Mouse (Mus musculus): ENCODE measurements around the gene Myh14. TPM values are rescaled to one million over a fixed set of nuclear protein-coding genes. Genes with fewer than 3 reads are reported as not detected.
A peak's percentile ranks its signal among the peaks of the same experiment; 100 is the strongest.

The Myh14 gene
- polyA plus RNA-seq, 2 experiments from 2014 or later = not detected

DNA sequence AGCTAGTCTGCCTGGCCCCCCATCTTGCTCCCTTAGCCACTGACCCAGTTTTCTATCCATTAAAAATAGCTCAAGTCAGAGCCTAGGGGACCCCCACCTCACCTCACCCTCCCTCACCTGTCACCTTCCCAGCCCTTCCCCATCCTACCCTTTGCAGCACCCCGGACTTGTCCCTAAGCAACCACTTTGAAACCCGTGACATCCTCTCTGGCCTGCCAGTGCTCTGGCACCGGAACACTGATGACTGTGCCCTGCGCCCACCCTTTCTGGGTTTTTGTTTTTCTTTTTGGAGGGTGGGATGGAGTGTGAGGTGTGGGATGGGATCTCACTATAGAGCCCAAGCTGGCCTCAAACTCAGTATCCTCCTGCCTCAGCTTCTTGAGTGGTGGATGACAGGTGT is 73.0 kb downstream of the Myh14 start:
- no peak for ATAC-seq

DNA sequence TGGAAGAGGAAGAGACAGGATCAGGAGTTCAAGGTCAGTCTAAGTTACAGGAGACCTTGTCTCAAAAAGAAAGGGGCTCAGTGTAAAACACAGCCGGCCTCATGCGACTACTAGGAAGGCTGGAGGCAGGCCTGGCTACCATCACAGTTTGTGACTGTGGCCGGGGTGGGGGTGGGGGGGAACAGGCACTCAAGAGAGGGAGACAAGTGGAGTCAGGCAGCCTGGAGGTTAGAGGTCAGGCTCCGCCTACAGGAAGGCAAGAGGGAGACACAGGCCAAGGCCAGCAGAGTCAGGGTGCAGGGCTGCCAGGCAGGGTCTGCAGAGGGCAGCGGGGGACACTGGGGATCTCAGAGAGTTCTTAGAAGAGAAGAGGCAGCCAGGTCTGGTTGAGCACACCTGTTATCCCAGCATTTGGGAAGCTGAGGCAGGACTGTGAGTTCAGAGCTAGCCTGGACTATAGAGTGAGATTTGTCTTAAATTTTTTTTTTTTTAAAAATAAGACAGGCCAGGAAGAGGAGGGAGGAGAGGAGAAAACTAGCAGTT is 73.6 kb downstream of the Myh14 start:
- ATAC-seq = no peak

DNA sequence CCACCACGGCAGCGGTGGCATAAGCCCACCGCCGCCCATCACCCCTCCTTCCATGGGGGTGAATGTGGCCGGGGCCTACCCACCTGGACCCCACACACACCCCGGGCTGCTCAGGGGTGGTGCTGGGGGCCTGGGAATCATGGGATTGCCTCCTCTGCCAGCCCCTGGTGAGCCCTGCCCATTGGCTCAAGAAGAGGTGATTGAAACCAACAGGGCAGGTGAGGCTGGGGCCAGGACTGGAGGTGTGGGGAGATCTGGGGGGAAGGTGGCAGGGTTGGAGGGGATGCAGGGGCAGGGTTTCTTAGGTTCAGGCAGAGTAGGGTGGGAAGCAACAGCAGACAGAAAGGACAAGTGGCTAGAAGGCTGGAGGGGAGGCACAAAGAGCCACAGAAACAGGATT is 74.6 kb downstream of the Myh14 start:
- ATAC-seq = no peak

DNA sequence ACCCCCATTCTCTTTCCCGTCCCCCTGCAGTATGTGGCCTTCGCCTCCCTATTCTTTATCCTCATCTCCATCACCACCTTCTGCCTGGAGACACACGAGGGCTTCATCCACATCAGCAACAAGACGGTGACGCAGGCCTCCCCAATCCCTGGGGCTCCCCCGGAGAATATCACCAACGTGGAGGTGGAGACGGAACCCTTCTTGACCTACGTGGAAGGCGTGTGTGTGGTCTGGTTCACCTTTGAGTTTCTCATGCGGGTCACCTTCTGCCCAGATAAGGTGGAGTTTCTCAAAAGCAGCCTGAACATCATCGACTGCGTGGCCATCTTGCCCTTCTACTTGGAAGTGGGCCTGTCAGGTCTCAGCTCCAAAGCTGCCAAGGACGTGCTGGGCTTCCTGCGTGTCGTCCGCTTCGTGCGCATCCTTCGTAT is 75.5 kb downstream of the Myh14 start:
- no peak for ATAC-seq

DNA sequence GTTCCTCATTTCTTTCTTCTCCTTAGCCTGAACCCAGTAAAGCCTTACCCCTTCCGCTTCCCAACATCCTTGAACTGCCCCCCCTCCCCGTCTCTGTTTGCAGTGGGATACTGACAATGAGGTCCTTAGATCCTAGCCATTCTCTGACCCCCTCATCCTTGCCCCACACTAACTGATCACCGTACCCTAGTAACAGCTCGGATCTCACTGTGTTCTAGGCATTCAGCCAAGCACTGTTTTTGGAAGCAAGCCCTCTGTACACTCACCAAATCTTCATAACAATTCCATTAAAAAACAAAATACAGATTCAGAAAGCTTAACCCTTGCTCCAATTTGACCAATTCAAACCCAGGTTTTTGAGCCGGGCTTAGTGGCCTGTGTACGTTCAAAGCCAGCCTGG is 76.4 kb downstream of the Myh14 start:
- ATAC-seq = no peak

DNA sequence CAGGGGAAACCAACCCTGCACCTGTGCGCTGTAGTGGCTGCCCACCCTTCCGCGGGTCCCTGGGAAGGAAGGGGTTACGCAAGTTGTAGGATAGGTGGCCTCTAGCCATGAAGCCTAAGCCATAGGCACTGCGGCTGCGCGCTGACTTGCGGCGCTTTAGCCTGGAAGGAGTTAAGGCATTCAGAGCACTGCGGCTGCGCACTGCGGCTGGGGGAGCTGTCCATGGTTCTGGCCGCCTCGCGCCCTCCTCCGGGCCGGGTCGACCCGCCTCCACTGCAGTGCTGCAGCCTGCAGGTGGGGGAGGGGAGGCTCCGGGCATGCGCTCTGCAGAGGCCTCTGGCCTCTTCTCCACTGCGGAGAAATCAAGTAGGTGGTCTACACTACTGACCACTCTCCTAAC is 76.9 kb downstream of the Myh14 start:
- no peak for ATAC-seq

DNA sequence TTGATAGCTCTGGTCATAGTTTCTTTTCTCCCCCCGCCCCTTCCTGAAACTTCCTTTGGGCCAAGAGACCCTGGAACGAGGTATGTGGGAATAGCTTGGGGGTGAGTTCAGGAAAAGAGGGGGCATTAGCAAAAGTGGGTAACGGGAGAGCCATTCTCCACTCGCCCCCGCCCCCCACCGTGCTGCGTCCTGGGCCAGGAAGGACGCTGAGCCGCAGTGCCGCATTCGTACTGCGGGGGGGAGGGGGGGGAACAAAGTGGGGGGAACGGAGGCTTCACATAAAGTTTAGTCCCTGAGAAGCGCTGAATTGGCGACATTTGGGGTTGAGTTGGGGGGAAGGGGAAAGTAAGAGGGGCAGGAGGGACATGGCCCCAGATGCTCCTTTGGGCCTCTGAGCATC is 77.6 kb downstream of the Myh14 start:
- no peak for ATAC-seq

DNA sequence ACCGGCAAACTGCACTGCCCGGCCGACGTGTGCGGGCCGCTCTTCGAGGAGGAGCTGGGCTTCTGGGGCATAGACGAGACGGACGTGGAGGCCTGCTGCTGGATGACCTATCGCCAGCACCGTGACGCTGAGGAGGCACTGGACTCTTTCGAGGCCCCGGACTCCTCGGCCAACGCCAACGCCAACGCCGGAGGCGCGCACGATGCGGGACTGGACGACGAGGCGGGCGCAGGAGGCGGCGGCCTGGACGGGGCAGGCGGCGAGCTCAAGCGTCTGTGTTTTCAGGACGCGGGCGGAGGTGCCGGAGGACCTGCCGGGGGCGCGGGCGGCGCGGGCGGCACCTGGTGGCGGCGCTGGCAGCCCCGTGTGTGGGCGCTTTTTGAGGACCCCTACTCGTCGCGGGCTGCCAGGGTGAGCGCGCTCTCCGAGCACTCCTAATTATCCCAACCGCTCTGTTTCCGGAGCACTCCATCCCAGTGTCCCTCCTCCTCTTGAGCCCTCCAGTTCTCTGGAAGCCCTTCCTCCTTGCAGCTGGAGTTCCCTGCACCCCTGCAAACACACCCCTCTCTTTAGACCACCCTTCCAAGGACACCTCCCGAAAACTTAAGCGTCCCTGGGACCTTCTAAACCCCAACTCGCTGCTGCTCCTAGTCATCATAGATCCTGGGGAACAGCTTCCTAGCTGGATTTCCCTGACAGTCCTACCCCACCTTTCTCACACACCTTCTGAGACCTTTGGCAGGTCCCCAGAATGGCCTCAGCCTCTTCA is 79.1 kb downstream of the Myh14 start:
- ATAC-seq = no peak

DNA sequence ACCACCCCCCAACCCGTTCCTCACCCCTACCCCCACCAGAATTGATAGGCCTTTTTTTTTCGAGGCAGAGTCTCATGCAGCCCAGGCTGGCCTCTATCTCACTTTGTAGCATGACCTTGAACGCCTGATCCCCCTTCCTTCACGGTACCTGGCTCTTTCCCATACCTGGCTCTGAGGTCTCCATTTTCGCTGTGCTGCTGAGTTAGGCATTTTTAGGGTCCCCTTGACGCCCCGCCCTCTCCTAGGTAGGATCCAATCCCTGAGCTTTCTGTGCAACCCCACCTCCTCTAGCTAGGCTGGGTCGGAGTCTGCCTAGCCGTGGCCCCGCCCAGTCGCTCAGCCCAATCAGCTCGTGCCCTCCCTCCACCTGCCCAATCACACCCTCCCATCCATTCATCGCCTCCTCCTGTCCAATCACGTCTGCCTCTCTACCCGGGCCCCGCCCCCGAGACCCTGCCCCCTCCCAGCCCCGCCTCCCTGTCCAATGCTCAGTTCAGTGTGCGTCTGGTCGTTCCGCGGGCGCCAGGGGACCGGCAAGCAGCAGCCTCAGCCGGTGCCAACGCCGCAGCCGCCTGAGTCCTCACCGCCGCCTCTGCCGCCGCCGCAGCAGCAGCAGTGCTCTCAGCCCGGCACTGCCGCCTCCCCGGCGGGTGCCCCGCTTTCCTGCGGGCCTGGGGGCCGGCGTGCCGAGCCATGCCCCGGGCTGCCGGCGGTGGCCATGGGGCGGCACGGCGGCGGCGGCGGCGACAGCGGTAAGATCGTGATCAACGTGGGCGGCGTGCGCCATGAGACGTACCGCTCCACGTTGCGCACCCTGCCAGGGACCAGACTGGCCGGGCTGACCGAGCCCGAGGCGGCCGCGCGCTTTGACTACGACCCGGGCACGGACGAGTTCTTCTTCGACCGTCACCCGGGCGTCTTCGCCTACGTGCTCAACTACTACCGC is 80.0 kb downstream of the Myh14 start, which contains the start of gene Kcnc3:
TSS of gene Kcnc3 (plus strand) at position 263 of the 946 bp plus-strand sequence.
- ATAC-seq = peak; percentile 87

DNA sequence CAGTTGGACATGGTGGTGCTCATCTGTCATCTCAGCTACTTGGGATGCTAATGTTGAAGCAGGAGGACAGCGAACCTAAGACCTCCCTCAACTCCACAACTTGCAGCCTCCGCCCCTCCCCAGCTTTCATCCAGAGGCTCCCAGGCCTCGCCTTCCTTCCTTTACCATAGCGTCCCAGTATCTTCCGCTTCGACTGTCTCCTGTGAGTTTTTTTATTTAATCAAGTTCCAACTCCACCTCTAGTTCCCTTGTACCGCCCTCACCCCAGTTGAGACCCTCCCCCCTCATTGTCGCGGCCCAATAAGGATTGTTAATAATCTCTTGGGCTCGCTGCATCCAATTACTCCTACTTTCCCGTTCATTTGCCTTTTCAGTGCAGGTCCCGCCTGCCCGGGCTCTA is 80.7 kb downstream of the Myh14 start:
- ATAC-seq = no peak

DNA sequence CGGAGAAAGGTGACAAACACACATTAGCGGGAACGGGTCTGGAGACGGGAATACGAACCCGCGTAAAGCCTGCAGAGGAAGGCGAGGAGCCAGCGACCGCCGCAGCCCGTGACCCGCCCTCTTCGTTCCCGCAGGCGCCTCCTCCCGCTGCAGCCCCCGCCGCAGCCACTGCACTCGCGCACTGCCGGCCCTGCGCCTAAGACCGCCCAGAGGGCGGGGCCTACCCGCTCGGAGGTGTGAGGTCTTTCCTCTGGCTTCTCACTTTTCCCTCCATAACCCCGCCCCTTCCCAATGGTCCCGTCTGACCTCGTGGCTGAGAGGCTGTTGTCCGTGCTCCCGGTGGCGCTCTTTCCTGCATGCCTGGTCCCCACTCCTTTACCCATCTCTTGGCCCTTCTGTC is 81.5 kb downstream of the Myh14 start:
- ATAC-seq = peak; percentile 25

DNA sequence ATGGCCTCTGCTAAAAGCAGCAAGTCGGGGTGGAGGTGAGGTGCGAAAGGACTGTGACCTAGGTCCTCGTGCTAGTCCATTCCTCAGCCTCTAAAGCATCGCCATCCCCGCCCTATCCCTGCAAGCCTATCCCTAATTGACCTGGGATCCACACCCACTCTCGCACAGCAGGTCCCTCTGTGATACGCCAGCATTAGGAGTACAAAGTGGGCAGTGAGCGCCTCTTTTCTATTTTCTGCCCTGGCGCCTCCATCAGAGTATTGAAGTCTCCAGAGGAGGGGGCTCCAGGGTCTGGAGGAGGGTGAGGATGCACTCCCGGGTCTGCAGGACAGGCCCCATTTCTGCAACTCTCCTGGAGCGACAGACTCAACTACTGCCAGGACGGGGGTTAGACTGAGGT is 82.3 kb downstream of the Myh14 start:
- no peak for ATAC-seq

DNA sequence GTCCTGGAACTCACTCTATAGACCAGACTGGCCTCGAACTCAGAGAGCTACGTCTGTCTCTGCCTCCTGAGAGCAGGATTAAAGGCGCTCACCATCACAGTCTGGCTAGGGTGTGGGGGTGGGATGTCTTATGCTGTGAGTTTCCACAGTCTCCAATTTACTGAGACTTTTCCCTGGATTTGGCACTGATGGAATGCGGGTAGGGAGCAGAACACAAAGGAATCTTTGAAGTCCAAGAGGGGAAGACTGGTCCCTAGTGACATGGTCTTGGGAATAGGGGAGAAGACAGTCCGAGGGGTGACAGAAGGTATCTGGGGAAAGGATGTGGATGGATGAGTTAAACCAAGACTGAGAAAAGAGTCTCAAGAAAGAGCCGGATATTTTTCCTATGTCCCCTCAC is 83.0 kb downstream of the Myh14 start:
- no peak for ATAC-seq

DNA sequence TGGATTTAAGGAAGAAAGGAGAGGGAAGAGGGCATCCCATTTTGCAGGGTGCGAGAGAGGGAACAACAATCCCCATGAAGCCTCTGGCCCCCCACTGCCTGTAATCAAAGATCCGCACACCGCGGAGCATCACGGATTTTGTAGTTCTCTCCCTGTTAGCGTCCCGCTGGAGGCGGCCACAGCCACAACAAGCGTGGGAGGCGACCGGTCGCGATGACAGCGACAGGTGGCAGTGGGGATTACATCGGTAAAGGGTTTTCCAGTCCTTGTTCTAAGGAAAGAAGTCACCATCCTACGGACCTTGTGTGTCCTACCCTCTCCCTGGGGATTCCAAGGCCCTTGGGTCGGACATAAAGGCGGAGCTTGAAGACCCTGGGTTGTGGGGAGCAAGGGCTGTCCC is 83.7 kb downstream of the Myh14 start:
- ATAC-seq = no peak

DNA sequence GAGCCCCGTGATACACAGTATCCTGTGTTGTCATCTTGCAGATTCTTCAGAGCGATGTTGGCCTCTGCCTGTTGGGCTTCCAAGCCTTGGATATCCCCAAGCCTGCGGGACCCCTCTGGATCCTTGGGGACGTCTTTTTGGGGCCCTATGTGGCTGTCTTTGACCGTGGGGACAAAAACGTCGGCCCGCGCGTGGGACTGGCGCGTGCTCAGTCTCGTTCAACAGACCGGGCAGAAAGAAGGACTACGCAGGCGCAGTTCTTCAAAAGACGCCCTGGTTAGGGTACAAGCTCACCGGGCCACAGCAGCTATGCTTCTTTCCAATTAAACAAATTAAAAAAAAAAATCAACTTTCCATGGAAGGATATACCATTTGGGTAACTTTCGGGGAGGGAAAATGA is 84.1 kb downstream of the Myh14 start:
- no peak for ATAC-seq

DNA sequence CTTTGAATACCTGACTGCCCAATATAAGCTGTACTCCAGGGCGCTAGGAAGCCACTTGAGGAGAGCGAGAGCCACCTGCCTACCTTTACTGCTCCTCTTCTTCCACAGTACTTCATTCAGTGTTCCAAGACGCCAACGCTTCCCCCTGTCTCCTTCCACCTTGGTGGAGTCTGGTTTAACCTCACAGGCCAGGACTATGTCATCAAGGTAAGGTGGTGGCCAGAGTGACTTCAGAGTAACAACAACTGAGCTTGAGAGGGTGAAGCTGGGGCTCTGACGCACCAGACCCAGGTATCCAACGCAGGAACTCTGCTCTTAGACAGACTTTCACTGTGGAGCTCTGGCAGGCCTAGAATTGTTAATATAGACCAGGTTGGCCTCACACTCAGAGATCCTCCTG is 85.0 kb downstream of the Myh14 start:
- ATAC-seq = no peak

DNA sequence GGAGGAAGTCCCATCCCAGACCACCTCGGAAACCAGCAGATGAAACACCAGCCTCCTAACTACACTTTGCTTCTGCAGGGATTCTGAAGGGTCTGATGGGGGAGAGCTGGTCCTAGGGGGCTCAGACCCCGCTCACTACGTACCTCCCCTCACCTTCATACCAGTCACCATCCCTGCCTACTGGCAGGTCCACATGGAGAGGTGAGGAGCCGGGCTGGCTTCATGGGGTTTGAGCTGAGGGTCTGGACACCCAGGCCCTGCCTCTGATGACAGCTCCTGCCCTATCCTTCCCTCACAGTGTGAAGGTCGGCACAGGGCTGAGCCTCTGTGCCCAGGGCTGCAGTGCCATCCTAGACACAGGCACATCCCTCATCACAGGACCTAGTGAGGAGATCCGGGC is 85.7 kb downstream of the Myh14 start:
- no peak for ATAC-seq

DNA sequence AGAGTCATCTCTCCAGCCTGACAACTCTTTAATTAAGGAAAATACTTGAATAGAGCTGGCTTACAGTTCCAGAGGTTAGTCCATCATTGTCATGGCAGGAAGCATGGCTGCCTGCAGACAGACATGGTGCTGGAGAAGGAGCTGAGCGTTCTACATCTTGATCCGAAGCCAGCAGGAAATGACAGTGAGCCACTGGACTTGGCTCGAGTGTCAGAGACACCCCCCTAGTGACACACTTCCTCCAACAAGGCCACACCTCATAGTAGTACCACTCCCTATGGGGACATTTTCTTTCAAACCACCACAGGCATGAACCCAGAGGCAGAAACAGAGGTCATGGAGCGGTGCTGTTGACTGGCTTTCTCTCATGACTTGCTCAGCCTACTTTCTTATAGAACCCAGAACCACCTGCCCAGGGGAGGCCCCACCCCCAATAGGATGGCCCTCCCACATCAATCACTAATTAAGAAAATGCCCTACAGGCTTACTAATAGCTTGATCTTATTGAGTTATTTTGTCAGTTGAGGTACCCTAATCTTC is 86.3 kb downstream of the Myh14 start:
- ATAC-seq = no peak

DNA sequence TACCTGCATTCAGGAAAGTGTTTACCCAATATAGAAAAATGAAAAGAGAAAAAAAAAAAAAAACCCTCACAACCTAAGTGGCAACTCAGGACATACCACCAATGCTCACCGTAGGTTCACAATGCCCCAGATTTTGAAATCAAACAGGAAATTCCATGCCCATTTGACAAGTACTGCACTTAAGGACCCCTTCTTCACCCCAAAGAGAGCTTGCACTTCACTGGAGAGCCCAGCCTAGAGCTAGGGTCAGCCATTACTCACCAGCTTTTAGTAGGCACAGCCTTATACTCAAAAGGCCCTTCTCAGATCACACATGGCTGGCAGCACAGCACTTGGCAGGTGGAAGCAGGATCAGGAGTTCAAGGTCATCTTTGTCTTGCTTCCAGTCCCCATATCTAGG is 87.5 kb downstream of the Myh14 start:
- ATAC-seq = no peak

DNA sequence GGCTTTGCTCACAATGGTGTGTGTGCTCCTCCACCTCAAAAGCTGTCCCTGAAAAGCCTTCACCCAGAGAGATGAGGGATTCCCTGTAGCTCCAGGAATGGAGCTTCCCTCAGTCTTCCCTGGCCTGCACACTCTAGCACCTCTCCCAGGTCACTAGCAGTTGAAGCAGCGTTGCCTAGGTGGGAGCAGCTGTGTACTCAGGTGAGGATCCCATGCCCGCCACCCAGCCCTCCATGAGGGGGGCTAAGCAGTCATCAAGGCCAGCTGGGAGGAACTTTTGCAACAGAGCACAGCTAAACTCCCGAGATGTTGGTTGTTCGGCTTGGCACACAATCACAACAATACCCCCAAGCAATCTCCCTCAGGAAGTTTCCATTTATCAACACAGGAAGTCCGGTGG is 87.9 kb downstream of the Myh14 start:
- no peak for ATAC-seq

DNA sequence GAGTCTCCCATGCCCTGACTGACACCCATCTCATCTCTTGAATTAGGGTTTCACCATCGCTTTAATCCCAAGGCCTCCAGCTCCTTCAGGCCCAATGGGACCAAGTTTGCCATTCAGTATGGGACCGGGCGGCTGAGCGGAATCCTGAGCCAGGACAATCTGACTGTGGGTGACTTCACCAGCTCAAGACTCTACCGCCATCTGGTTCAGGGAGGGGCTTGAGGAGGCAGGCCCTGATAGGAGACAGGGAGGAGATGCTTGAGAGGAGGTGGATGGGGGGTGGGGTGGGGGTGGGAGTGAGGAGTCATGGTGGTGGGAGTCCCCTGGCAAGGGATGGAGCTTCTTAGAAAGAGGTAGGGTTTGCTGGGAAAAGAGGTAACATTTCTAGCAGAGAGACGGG is 89.0 kb downstream of the Myh14 start:
- ATAC-seq = no peak

DNA sequence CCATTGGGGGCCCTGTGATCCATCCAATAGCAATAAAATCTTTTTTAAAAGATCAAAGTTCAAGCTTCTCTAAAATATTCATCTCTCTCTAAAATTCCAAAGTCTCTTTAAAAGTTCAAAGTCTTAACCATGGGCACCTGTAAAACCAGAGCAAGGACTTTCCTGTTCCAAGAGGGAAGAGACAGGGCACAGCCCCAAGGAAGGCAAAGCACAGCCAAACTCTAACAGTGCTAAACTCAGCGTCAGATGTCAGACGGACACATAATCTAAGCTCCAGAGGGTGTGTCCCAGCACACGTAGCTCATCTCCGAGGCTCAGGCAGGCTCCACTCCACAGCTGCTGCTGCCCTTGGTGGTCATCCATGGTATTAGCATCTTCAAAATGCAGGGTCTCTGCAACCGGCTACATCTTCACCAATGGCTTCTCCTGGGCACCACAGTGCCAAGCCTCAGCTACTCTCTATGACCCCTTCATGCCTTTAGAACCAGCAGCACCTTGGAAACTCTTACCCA is 94.3 kb downstream of the Myh14 start:
- ATAC-seq = no peak

DNA sequence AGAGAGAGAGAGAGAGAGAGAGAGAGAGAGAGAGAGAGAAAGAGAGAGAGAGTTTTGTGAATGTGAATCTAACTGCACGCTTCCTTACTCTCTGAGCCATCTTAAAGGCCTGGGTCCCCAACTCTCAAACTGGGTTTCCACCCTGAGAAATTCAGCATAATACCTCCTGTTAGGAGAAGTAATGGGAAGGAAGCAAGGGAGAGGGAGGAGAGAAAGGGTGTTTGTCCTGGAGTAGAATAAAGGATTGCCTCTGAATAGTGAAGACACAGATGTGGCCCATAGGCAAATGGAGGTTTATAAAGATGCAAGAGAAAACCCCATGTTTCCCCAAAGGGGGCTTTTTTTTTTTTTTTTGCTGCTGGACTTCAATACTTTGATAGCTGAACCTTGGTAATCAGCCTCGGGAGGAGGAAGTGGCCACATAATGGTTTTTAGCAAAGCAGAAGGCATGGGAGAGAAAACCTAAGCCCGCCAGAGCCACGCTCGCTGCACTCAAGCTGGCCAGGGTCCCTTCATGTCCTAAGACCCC is 97.6 kb downstream of the Myh14 start:
- no peak for ATAC-seq
